Mouse (Mus musculus): ENCODE measurements around the gene Sry. TPM values are rescaled to one million over a fixed set of nuclear protein-coding genes. Genes with fewer than 3 reads are reported as not detected.

The Sry gene
- not detected in 2 replicates for polyA plus RNA-seq (2012; rRNA removed)

DNA sequence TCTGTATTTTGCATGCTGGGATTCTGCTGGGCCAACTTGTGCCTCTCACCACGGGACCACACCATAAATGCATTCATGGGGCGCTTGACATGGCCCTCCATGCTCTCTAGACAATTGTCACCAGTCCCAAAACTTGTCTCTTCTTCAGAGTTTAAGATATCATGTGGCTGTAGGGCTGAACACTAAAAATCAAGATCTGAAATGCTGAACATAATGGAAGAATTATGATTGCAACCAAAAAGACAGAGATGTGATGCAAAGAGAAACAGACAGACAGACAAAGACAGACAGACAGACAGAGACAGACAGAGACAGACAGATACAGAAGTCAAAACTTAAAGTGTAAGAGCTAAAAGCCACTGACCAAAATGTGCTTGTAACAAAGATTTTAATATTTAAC lies at the start of gene Sry:
TSS of gene Sry (minus strand) at position 101 of the 400 bp plus-strand sequence.
- TF ChIP-seq CTCF (IDR thresholded peaks at IDR 0.05; ENCODE audit: borderline replicate concordance, extremely low read depth, insufficient read depth, insufficient read length) (no peak), POLR2A (IDR thresholded peaks at IDR 0.05; ENCODE audit: borderline replicate concordance, extremely low read depth, insufficient read depth, insufficient read length, poor library complexity, severe bottlenecking) (no peak)

More for the DNA sequence above, at the start of gene Sry:
- no peak for DNase-seq (ENCODE audit: low read depth)

Other genes starting within 250 kb of the Sry start
- not detected in 2 replicates for gene H2al2c, start 64.6 kb downstream of the Sry start, polyA plus RNA-seq (2012; rRNA removed)
- gene H2al2b, start 57.0 kb upstream of the Sry start, polyA plus RNA-seq (2012; rRNA removed) = not detected in 2 replicates
- gene Gm4064, start 132.5 kb upstream of the Sry start, polyA plus RNA-seq (2012; rRNA removed) = not detected in 2 replicates
- not detected in 2 replicates for gene Rbmy, start 167.0 kb upstream of the Sry start, polyA plus RNA-seq (2012; rRNA removed)
- not detected in 2 replicates for gene Gm10256, start 167.0 kb upstream of the Sry start, polyA plus RNA-seq (2012; rRNA removed)
- gene Gm10352, start 237.3 kb upstream of the Sry start, polyA plus RNA-seq (2012; rRNA removed) = 0.06 TPM in 1 of 2 replicates, not detected in the other

All from brain, embryonic 14.5 days (tissue).